In genomic region chr9:56062336-56062735, GRCm38 (mm10) we compare ENCODE assay signal across 26 mouse cellular contexts. TPM values are rescaled to one million over a fixed set of nuclear protein-coding genes. Genes with fewer than 3 reads are reported as not detected.
"Had no signal": no experiment of that assay in that cellular context is flagged by ENCODE, and none has a peak within 500 bp of the region (broad histone marks: within the 10 kb centered on the region; RNA-seq: fewer than 3 reads in every experiment).

No protein-coding gene starts in this region.

- H3K4me3 ChIP-seq: megakaryocyte, embryonic 14.5 days; midbrain, embryonic 10.5 days had no signal

- H3K4me2 ChIP-seq: liver, embryonic 11.5 days; lung, embryonic 14.5 days had no signal

- DNase-seq: kidney, adult 18-20 months; kidney, adult 9 months; kidney, postnatal 14 days; kidney, postnatal 4 days; liver, postnatal 0 days; lung, embryonic 14.5 days; lung, postnatal 36 days; midbrain, embryonic 14.5 days; thymus, adult 18-20 months; thymus, postnatal 36 days had no signal

- H3K27ac ChIP-seq: liver, embryonic 14.5 days; midbrain, embryonic 10.5 days had no signal

- H3K9me3 ChIP-seq: midbrain, embryonic 10.5 days had no signal

- H3K27me3 ChIP-seq: megakaryocyte, embryonic 14.5 days had no signal

- ATAC-seq: intestine, embryonic 16.5 days; liver, postnatal 0 days had no signal

- H3K4me1 ChIP-seq: megakaryocyte, embryonic 14.5 days; midbrain, embryonic 10.5 days had no signal

- H3K9ac ChIP-seq: liver, embryonic 14.5 days; liver, postnatal 0 days; lung, embryonic 14.5 days had no signal

RNA-seq across cellular contexts. Expression of gene 4930563M21Rik, which starts 52.0 kb away (rescaled TPM):
- total RNA-seq: layer of hippocampus, adult 18-20 months; layer of hippocampus, postnatal 25 days; left cerebral cortex, adult 18-20 months; left cerebral cortex, postnatal 25 days had no signal
- polyA plus RNA-seq: intestine, embryonic 16.5 days; kidney, embryonic 16.5 days; limb, embryonic 14.5 days; liver, embryonic 11.5 days; liver, embryonic 14.5 days; liver, postnatal 0 days; lung, embryonic 14.5 days; midbrain, embryonic 10.5 days; midbrain, embryonic 14.5 days; neural tube, embryonic 14.5 days; small intestine, adult 2 months; spleen, adult 2 months; stomach, embryonic 16.5 days; urinary bladder, adult 2 months had no signal
